Mouse (Mus musculus): Measurements from ENCODE around the gene Ggt5.

The Ggt5 gene

GRCm38 (mm10) chr10:75616044-75616443 is 26.9 kb downstream of the Ggt5 start:
- no peak for DNase-seq (ENCODE audit: inconsistent age in 2 of 2, low spot score in 1 of 2)

- no peak for DNase-seq (ENCODE audit: inconsistent age in 2 of 2, low spot score in 1 of 2)
These were observed 31.7 kb downstream of the Ggt5 start for GRCm38 (mm10) chr10:75620818-75621217.

- no peak for DNase-seq (ENCODE audit: inconsistent age in 2 of 2, low spot score in 1 of 2)
These were observed 36.8 kb downstream of the Ggt5 start for GRCm38 (mm10) chr10:75625920-75626319.

GRCm38 (mm10) chr10:75626991-75627390 is 37.9 kb downstream of the Ggt5 start:
- peak in 1 of 2 experiments; percentile 47 for DNase-seq (ENCODE audit: inconsistent age in 2 of 2, low spot score in 1 of 2)

- DNase-seq (ENCODE audit: inconsistent age in 2 of 2, low spot score in 1 of 2) = peak; percentile 84 to 93
These were observed 38.4 kb downstream of the Ggt5 start for GRCm38 (mm10) chr10:75627490-75627889.

- peak; percentile 63 to 73 for DNase-seq (ENCODE audit: inconsistent age in 2 of 2, low spot score in 1 of 2)
These were observed 43.5 kb downstream of the Ggt5 start for GRCm38 (mm10) chr10:75632633-75633032.

GRCm38 (mm10) chr10:75633048-75633447 is 43.9 kb downstream of the Ggt5 start:
- DNase-seq (ENCODE audit: inconsistent age in 2 of 2, low spot score in 1 of 2) = no peak

- DNase-seq (ENCODE audit: inconsistent age in 2 of 2, low spot score in 1 of 2) = no peak
These were observed 44.5 kb downstream of the Ggt5 start for GRCm38 (mm10) chr10:75633576-75634139.

- DNase-seq (ENCODE audit: inconsistent age in 2 of 2, low spot score in 1 of 2) = no peak
These were observed 45.5 kb downstream of the Ggt5 start for GRCm38 (mm10) chr10:75634610-75635009.

- DNase-seq (ENCODE audit: inconsistent age in 2 of 2, low spot score in 1 of 2) = no peak
These were observed 46.0 kb downstream of the Ggt5 start for GRCm38 (mm10) chr10:75635019-75635692.

GRCm38 (mm10) chr10:75635693-75636055 is 46.5 kb downstream of the Ggt5 start:
- DNase-seq (ENCODE audit: inconsistent age in 2 of 2, low spot score in 1 of 2) = peak; percentile 82 to 94

- DNase-seq (ENCODE audit: inconsistent age in 2 of 2, low spot score in 1 of 2) = no peak
These were observed 47.1 kb downstream of the Ggt5 start for GRCm38 (mm10) chr10:75636084-75636786.

- no peak for DNase-seq (ENCODE audit: inconsistent age in 2 of 2, low spot score in 1 of 2)
These were observed 48.6 kb downstream of the Ggt5 start for GRCm38 (mm10) chr10:75637711-75638110.

GRCm38 (mm10) chr10:75641721-75642222 is 52.6 kb downstream of the Ggt5 start:
- DNase-seq (ENCODE audit: inconsistent age in 2 of 2, low spot score in 1 of 2) = no peak

GRCm38 (mm10) chr10:75642436-75642835 is 53.3 kb downstream of the Ggt5 start:
- DNase-seq (ENCODE audit: inconsistent age in 2 of 2, low spot score in 1 of 2) = no peak

- no peak for DNase-seq (ENCODE audit: inconsistent age in 2 of 2, low spot score in 1 of 2)
These were observed 53.8 kb downstream of the Ggt5 start for GRCm38 (mm10) chr10:75642891-75643290.

- peak; percentile 60 to 73 for DNase-seq (ENCODE audit: inconsistent age in 2 of 2, low spot score in 1 of 2)
These were observed 54.7 kb downstream of the Ggt5 start, which contains the start of gene Susd2 for GRCm38 (mm10) chr10:75643741-75644343. Gene Susd2 (minus strand): TSS chr10:75644008.

GRCm38 (mm10) chr10:75645616-75646015 is 56.5 kb downstream of the Ggt5 start:
- no peak for DNase-seq (ENCODE audit: inconsistent age in 2 of 2, low spot score in 1 of 2)

- DNase-seq (ENCODE audit: inconsistent age in 2 of 2, low spot score in 1 of 2) = no peak
These were observed 57.3 kb downstream of the Ggt5 start for GRCm38 (mm10) chr10:75646406-75646805.

- DNase-seq (ENCODE audit: inconsistent age in 2 of 2, low spot score in 1 of 2) = no peak
These were observed 58.2 kb downstream of the Ggt5 start for GRCm38 (mm10) chr10:75647362-75647761.

- no peak for DNase-seq (ENCODE audit: inconsistent age in 2 of 2, low spot score in 1 of 2)
These were observed 59.0 kb downstream of the Ggt5 start for GRCm38 (mm10) chr10:75648091-75648490.

GRCm38 (mm10) chr10:75649001-75649400 is 59.9 kb downstream of the Ggt5 start:
- DNase-seq (ENCODE audit: inconsistent age in 2 of 2, low spot score in 1 of 2) = no peak
